Mouse (Mus musculus) thymus, postnatal 36 days (tissue): ENCODE results near the gene Foxj2.

Experiments used
- DNase-seq, 2 experiments: peaks; one replicate each; pipeline ENCODE4 v3.0.0; 2022; ENCODE audit warnings: mixed read lengths in 2 of 2

The Foxj2 gene

GRCm38 (mm10) chr6:122813640-122814039, 6.1 kb upstream of the Foxj2 start:
- no peak for DNase-seq

- peak; percentile 58 to 65 for DNase-seq
Measured at GRCm38 (mm10) chr6:122820071-122820798, 521 bp downstream of the Foxj2 start.

GRCm38 (mm10) chr6:122820799-122821650, 1.3 kb downstream of the Foxj2 start:
- DNase-seq: peak; percentile 63 to 74

- no peak for DNase-seq
Measured at GRCm38 (mm10) chr6:122821822-122822221, 2.1 kb downstream of the Foxj2 start.

GRCm38 (mm10) chr6:122824086-122824485, 4.4 kb downstream of the Foxj2 start:
- no peak for DNase-seq

GRCm38 (mm10) chr6:122825166-122825565, 5.5 kb downstream of the Foxj2 start:
- no peak for DNase-seq

- peak; percentile 55 to 63 for DNase-seq
Measured at GRCm38 (mm10) chr6:122825923-122826742, 6.4 kb downstream of the Foxj2 start.

- DNase-seq: peak; percentile 40 to 45
Measured at GRCm38 (mm10) chr6:122828086-122828485, 8.4 kb downstream of the Foxj2 start.

GRCm38 (mm10) chr6:122832880-122833279, 13.2 kb downstream of the Foxj2 start:
- no peak for DNase-seq

- peak; percentile 45 to 57 for DNase-seq
Measured at GRCm38 (mm10) chr6:122834365-122834764, 14.7 kb downstream of the Foxj2 start.

GRCm38 (mm10) chr6:122836974-122837373, 17.3 kb downstream of the Foxj2 start:
- DNase-seq: no peak

GRCm38 (mm10) chr6:122837539-122837938, 17.8 kb downstream of the Foxj2 start:
- no peak for DNase-seq

- DNase-seq: no peak
Measured at GRCm38 (mm10) chr6:122843759-122844158, 24.0 kb downstream of the Foxj2 start.

- DNase-seq: no peak
Measured at GRCm38 (mm10) chr6:122852696-122853095, 33.0 kb downstream of the Foxj2 start.

GRCm38 (mm10) chr6:122854552-122854951, 34.8 kb downstream of the Foxj2 start:
- DNase-seq: no peak

GRCm38 (mm10) chr6:122855955-122856354, 36.2 kb downstream of the Foxj2 start, which contains the start of gene C3ar1:
Gene C3ar1 (minus strand): TSS chr6:122856161.
- DNase-seq: no peak

GRCm38 (mm10) chr6:122862434-122862833, 42.7 kb downstream of the Foxj2 start:
- no peak for DNase-seq

- DNase-seq: no peak
Measured at GRCm38 (mm10) chr6:122862871-122863270, 43.2 kb downstream of the Foxj2 start.

- DNase-seq: no peak
Measured at GRCm38 (mm10) chr6:122867914-122868313, 48.2 kb downstream of the Foxj2 start.

GRCm38 (mm10) chr6:122869846-122870245, 50.1 kb downstream of the Foxj2 start:
- no peak for DNase-seq

GRCm38 (mm10) chr6:122872800-122873199, 53.1 kb downstream of the Foxj2 start:
- DNase-seq: no peak

- DNase-seq: peak; percentile 93 to 95
Measured at GRCm38 (mm10) chr6:122873871-122874719, 54.4 kb downstream of the Foxj2 start, which contains the start of gene Necap1. Gene Necap1 (plus strand): TSS chr6:122874474.
